Mouse (Mus musculus): ENCODE data around the gene Cnbd2. TPM values are rescaled to one million over a fixed set of nuclear protein-coding genes. Genes with fewer than 3 reads are reported as not detected.
"Not testable (repeated sequence)": the region's sequence is repeated elsewhere in the genome, so short reads cannot be mapped to it uniquely, and the experiment has no call there.

Gene Cnbd2
- polyA plus RNA-seq, 1 experiment from 2014 or later = 3.4 TPM

DNA sequence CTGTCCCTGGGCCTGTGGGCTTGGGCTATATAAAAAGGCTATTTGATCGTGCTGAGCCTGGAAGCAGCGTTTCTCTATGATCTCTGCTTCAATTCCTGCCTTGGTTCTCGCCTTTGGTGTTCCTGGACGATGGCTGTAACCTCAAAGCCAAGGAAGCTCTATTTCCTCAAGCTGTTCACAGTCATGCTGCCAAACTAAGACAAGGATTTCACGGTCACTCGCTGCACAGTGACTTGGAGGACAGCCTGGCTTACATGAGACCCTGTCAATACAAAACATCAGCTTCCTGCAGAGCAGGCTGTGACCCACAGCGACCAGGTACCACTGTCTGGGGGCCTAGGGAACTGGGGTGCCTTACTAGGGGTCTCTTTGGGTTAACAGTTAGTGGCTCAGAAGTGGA lies 64.9 kb downstream of the Cnbd2 start:
- Histone ChIP-seq H3K36me3 (ENCODE audit: control insufficient read depth, insufficient read depth, low read length) (no peaks in the 10 kb centered on the region), H3K27ac (ENCODE audit: low read length) (no peak overlapping the region), H3K9ac (replicated peaks; ENCODE audit: low read depth, low read length) (no peak overlapping the region), H3K4me3 (ENCODE audit: low read depth, low read length) (no peak overlapping the region), H3K27me3 (ENCODE audit: control insufficient read depth, insufficient read depth, low read length) (no peaks in the 10 kb centered on the region), H3K4me1 (ENCODE audit: control insufficient read depth, insufficient read depth, low read length) (no peaks in the 10 kb centered on the region), H3K4me2 (replicated peaks; ENCODE audit: low read depth, low read length) (no peak overlapping the region), H3K9me3 (ENCODE audit: control insufficient read depth, low read depth, low read length) (no peaks in the 10 kb centered on the region)
- ATAC-seq (ENCODE audit: insufficient number of reproducible peaks, insufficient read depth, low FRiP score, low read depth) = no peak
- WGBS = 87% methylated on average over 7 of the region's 7 CpGs

DNA sequence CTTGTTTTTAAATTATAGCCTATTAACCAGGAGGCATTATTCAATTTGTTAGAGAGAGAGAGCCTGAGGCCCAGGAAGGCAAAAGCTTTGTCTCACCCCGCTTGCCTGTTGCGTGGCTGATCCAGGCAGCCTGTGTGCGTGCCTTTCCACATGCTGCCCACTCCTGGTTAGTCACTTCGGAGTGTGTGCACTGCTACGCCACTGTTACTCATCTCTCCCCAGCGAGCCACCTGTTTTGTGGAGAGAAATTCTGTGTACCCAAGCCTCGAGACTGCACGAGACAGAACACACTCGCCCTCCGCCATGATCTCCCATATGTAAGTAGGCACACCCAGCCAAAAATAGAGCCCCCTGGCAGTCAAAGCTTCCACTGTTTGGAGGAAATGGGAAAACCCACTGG lies 67.8 kb downstream of the Cnbd2 start:
- H3K4me3 ChIP-seq (ENCODE audit: low read depth, low read length) = no peak overlapping the region
- 86% methylated on average over 10 of the region's 10 CpGs for WGBS
- no peaks in the 10 kb centered on the region for H3K36me3 ChIP-seq (ENCODE audit: control insufficient read depth, insufficient read depth, low read length)
- no peak for ATAC-seq (ENCODE audit: insufficient number of reproducible peaks, insufficient read depth, low FRiP score, low read depth)
- H3K9ac ChIP-seq (replicated peaks; ENCODE audit: low read depth, low read length) = no peak overlapping the region
- H3K4me1 ChIP-seq (ENCODE audit: control insufficient read depth, insufficient read depth, low read length) = no peaks in the 10 kb centered on the region
- no peaks in the 10 kb centered on the region for H3K27me3 ChIP-seq (ENCODE audit: control insufficient read depth, insufficient read depth, low read length)
- 0 out of 2 replicates have a peak, but pooled peaks cover 3% of the 10 kb centered on the region for H3K9me3 ChIP-seq (ENCODE audit: control insufficient read depth, low read depth, low read length)
- no peak overlapping the region for H3K4me2 ChIP-seq (replicated peaks; ENCODE audit: low read depth, low read length)
- H3K27ac ChIP-seq (ENCODE audit: low read length) = no peak overlapping the region

GRCm38 (mm10) chr2:156381350-156381749 lies 69.3 kb downstream of the Cnbd2 start:
- H3K27ac ChIP-seq (ENCODE audit: low read length) = no peak overlapping the region
- H3K9ac ChIP-seq (replicated peaks; ENCODE audit: low read depth, low read length) = no peak overlapping the region
- no peaks in the 10 kb centered on the region for H3K4me1 ChIP-seq (ENCODE audit: control insufficient read depth, insufficient read depth, low read length)
- no peaks in the 10 kb centered on the region for H3K36me3 ChIP-seq (ENCODE audit: control insufficient read depth, insufficient read depth, low read length)
- no peak overlapping the region for H3K4me3 ChIP-seq (ENCODE audit: low read depth, low read length)
- no peaks in the 10 kb centered on the region for H3K27me3 ChIP-seq (ENCODE audit: control insufficient read depth, insufficient read depth, low read length)
- WGBS = 75% methylated on average over 4 of the region's 4 CpGs
- ATAC-seq (ENCODE audit: insufficient number of reproducible peaks, insufficient read depth, low FRiP score, low read depth) = no peak
- H3K9me3 ChIP-seq (ENCODE audit: control insufficient read depth, low read depth, low read length) = 0 out of 2 replicates have a peak, but pooled peaks cover 3% of the 10 kb centered on the region
- H3K4me2 ChIP-seq (replicated peaks; ENCODE audit: low read depth, low read length) = no peak overlapping the region

DNA sequence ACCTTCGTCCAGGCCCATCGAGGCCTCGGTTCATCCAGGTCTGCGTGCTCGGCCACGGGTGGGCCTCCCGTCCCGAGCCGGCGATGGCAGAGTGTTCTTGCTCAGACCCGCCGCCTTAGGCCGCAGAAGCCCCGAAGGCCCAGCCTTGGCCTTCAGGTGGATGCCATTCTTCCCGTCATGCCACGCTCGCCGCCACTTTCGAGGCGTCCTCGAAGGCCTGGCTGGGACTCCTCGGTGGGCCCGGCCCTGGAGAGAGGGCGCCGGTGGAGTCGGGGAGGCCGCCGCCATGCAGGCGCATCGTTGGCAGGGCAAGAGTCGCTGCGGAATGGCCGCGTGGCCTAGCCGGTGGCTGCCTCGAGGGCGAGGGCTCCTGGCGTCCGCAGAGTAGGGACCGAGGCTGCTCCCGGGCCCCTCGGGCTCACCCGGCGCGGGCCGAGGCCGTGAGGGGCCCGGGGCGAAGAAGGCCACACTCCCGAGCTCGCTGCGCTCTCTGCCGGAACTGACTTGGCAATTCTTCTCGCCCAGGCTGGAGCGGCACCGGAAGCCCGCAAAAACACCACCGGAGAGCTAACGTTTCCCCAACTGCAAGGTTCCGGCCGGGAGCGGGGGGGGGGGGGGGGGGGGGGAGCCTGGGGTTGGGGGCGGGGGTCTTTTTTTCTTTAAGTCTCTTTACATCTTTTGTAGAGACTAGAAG lies 80.5 kb downstream of the Cnbd2 start:
- Histone ChIP-seq H3K4me2 (replicated peaks; ENCODE audit: low read depth, low read length) (peak overlapping the region; percentile 35), H3K4me3 (ENCODE audit: low read depth, low read length) (peak overlapping the region; percentile 29)
- ATAC-seq (ENCODE audit: insufficient number of reproducible peaks, insufficient read depth, low FRiP score, low read depth) = peak; percentile 86
- 1% methylated on average over 11 of the region's 63 CpGs for WGBS
- H3K9ac ChIP-seq (replicated peaks; ENCODE audit: low read depth, low read length); H3K4me1 ChIP-seq (ENCODE audit: control insufficient read depth, insufficient read depth, low read length); H3K27me3 ChIP-seq (ENCODE audit: control insufficient read depth, insufficient read depth, low read length); H3K27ac ChIP-seq (ENCODE audit: low read length); H3K36me3 ChIP-seq (ENCODE audit: control insufficient read depth, insufficient read depth, low read length); H3K9me3 ChIP-seq (ENCODE audit: control insufficient read depth, low read depth, low read length): not testable (repeated sequence)

DNA sequence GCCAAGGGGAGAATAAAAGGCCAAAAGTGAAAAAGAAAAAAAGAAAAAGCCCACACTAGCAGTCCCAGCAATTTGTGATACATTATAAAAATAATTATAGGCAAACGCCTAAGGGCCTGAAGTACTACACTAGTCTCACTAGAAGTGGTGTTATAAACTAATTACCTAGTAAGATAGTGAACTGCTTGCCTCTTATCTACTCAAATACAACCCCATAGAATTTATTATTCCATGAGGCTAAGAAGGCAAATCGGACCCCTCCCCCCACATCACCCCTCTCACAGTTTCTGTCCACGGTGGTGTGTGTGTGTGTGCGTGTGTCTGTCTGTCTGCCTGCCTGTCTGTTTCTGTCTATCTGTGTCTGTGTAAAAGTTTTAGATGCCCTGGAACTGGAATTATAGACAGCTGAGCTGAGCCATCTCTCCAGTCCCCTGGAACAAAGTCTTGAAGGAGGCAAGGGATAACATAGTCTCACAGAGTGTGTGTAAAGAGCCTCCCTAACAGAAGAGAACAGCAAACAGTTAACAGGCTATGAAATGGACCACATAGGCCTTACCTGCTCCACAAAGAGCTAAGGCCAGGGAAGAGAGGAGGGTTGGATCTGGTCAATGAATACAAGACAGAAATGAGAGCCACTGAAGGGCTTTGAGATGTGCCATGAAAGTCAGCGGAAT lies 81.2 kb downstream of the Cnbd2 start:
- Histone ChIP-seq H3K9me3 (ENCODE audit: control insufficient read depth, low read depth, low read length) (no peaks in the 10 kb centered on the region), H3K27me3 (ENCODE audit: control insufficient read depth, insufficient read depth, low read length) (no peaks in the 10 kb centered on the region), H3K36me3 (ENCODE audit: control insufficient read depth, insufficient read depth, low read length) (no peaks in the 10 kb centered on the region), H3K4me2 (replicated peaks; ENCODE audit: low read depth, low read length) (peak overlapping the region; percentile 35), H3K27ac (ENCODE audit: low read length) (no peak overlapping the region), H3K9ac (replicated peaks; ENCODE audit: low read depth, low read length) (no peak overlapping the region), H3K4me1 (ENCODE audit: control insufficient read depth, insufficient read depth, low read length) (no peaks in the 10 kb centered on the region), H3K4me3 (ENCODE audit: low read depth, low read length) (peak overlapping the region; percentile 29)
- 61% methylated on average over 5 of the region's 5 CpGs for WGBS
- no peak for ATAC-seq (ENCODE audit: insufficient number of reproducible peaks, insufficient read depth, low FRiP score, low read depth)

DNA sequence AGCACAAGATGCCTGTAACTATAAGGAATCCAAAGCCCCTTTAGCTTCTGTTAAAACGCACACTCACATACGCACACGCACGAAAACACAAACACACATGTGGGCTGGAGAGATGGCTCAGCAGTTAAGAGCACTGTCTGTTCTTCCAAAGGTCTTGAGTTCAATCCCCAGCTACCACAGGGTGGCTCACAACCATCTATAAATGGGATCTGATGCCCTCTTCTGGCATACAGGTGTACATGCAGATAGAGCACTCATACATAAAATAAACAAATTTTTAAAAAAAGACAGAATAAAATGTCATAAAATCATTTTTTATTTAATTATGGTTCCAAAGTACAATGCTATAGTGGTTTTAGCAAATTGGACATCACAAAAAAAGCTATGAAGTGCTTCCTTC lies 82.2 kb downstream of the Cnbd2 start:
- H3K27ac ChIP-seq (ENCODE audit: low read length) = no peak overlapping the region
- H3K4me3 ChIP-seq (ENCODE audit: low read depth, low read length) = no peak overlapping the region
- H3K27me3 ChIP-seq (ENCODE audit: control insufficient read depth, insufficient read depth, low read length) = no peaks in the 10 kb centered on the region
- H3K9ac ChIP-seq (replicated peaks; ENCODE audit: low read depth, low read length) = no peak overlapping the region
- H3K36me3 ChIP-seq (ENCODE audit: control insufficient read depth, insufficient read depth, low read length) = no peaks in the 10 kb centered on the region
- H3K4me2 ChIP-seq (replicated peaks; ENCODE audit: low read depth, low read length) = no peak overlapping the region
- no peaks in the 10 kb centered on the region for H3K4me1 ChIP-seq (ENCODE audit: control insufficient read depth, insufficient read depth, low read length)
- H3K9me3 ChIP-seq (ENCODE audit: control insufficient read depth, low read depth, low read length) = no peaks in the 10 kb centered on the region
- 91% methylated on average over 4 of the region's 4 CpGs for WGBS
- ATAC-seq (ENCODE audit: insufficient number of reproducible peaks, insufficient read depth, low FRiP score, low read depth) = no peak

GRCm38 (mm10) chr2:156396096-156396495 lies 84.0 kb downstream of the Cnbd2 start:
- Histone ChIP-seq H3K9me3 (ENCODE audit: control insufficient read depth, low read depth, low read length) (no peaks in the 10 kb centered on the region), H3K27me3 (ENCODE audit: control insufficient read depth, insufficient read depth, low read length) (no peaks in the 10 kb centered on the region), H3K4me1 (ENCODE audit: control insufficient read depth, insufficient read depth, low read length) (no peaks in the 10 kb centered on the region), H3K4me2 (replicated peaks; ENCODE audit: low read depth, low read length) (no peak overlapping the region), H3K36me3 (ENCODE audit: control insufficient read depth, insufficient read depth, low read length) (no peaks in the 10 kb centered on the region), H3K4me3 (ENCODE audit: low read depth, low read length) (no peak overlapping the region), H3K27ac (ENCODE audit: low read length) (no peak overlapping the region), H3K9ac (replicated peaks; ENCODE audit: low read depth, low read length) (no peak overlapping the region)
- ATAC-seq (ENCODE audit: insufficient number of reproducible peaks, insufficient read depth, low FRiP score, low read depth) = no peak
- WGBS = 87% methylated on average over 2 of the region's 2 CpGs

- Histone ChIP-seq H3K9ac (replicated peaks; ENCODE audit: low read depth, low read length) (no peak overlapping the region), H3K27ac (ENCODE audit: low read length) (no peak overlapping the region), H3K4me1 (ENCODE audit: control insufficient read depth, insufficient read depth, low read length) (no peaks in the 10 kb centered on the region), H3K4me3 (ENCODE audit: low read depth, low read length) (no peak overlapping the region), H3K27me3 (ENCODE audit: control insufficient read depth, insufficient read depth, low read length) (no peaks in the 10 kb centered on the region), H3K4me2 (replicated peaks; ENCODE audit: low read depth, low read length) (no peak overlapping the region), H3K36me3 (ENCODE audit: control insufficient read depth, insufficient read depth, low read length) (no peaks in the 10 kb centered on the region), H3K9me3 (ENCODE audit: control insufficient read depth, low read depth, low read length) (no peaks in the 10 kb centered on the region)
- WGBS = 90% methylated on average over 7 of the region's 7 CpGs
- ATAC-seq (ENCODE audit: insufficient number of reproducible peaks, insufficient read depth, low FRiP score, low read depth) = no peak
Observed at GRCm38 (mm10) chr2:156397988-156398387, 85.9 kb downstream of the Cnbd2 start.

Measured in stomach, embryonic 14.5 days (tissue).